Mouse (Mus musculus) right cerebral cortex, postnatal 10 days (tissue): ENCODE measurements at regions not wholly inside any gene's neighbourhood (a gene's known extent, or its start where the extent isn't known, plus 50 kb on each side); places are given as distances from the start of the nearest gene placed in this dataset.

Source experiments
- DNase-seq, 2 experiments: peaks; one replicate each; pipeline ENCODE4 v3.0.0; 2021; ENCODE audit warnings: low spot score in 2 of 2

GRCm38 (mm10) chr10:24357636-24358035 is 134.3 kb downstream of the Moxd1 start:
- DNase-seq: no peak

GRCm38 (mm10) chr10:24361424-24361823 is 138.1 kb downstream of the Moxd1 start:
- DNase-seq: no peak

- no peak for DNase-seq
These were observed 142.1 kb downstream of the Moxd1 start for GRCm38 (mm10) chr10:24365369-24365768.

GRCm38 (mm10) chr10:24367010-24367409 is 143.7 kb downstream of the Moxd1 start:
- no peak for DNase-seq

GRCm38 (mm10) chr10:24373957-24374356 is 150.6 kb downstream of the Moxd1 start:
- DNase-seq: no peak

GRCm38 (mm10) chr10:24379291-24379690 is 156.0 kb downstream of the Moxd1 start:
- DNase-seq: no peak

- DNase-seq: no peak
These were observed 157.4 kb downstream of the Moxd1 start for GRCm38 (mm10) chr10:24380478-24381273.

- DNase-seq: peak in 1 of 2 experiments; percentile 51
These were observed 158.6 kb downstream of the Moxd1 start for GRCm38 (mm10) chr10:24381917-24382316.

GRCm38 (mm10) chr10:24384061-24384460 is 160.7 kb downstream of the Moxd1 start:
- no peak for DNase-seq

- DNase-seq: no peak
These were observed 164.9 kb downstream of the Moxd1 start for GRCm38 (mm10) chr10:24388229-24388628.

GRCm38 (mm10) chr10:24391039-24391438 is 167.7 kb downstream of the Moxd1 start:
- no peak for DNase-seq

GRCm38 (mm10) chr10:24392066-24392465 is 168.7 kb downstream of the Moxd1 start:
- DNase-seq: no peak

- no peak for DNase-seq
These were observed 172.9 kb downstream of the Moxd1 start for GRCm38 (mm10) chr10:24395999-24396784.

- no peak for DNase-seq
These were observed 173.8 kb downstream of the Moxd1 start for GRCm38 (mm10) chr10:24397125-24397524.

- DNase-seq: no peak
These were observed 181.5 kb downstream of the Moxd1 start for GRCm38 (mm10) chr10:24404851-24405250.

- DNase-seq: no peak
These were observed 183.6 kb downstream of the Moxd1 start for GRCm38 (mm10) chr10:24406953-24407352.

- no peak for DNase-seq
These were observed 184.3 kb downstream of the Moxd1 start for GRCm38 (mm10) chr10:24407411-24408227.

- no peak for DNase-seq
These were observed 185.3 kb upstream of the Ccn2 start for GRCm38 (mm10) chr10:24409976-24410375.

- no peak for DNase-seq
These were observed 184.4 kb upstream of the Ccn2 start for GRCm38 (mm10) chr10:24410885-24411284.

GRCm38 (mm10) chr10:24422498-24423160 is 172.6 kb upstream of the Ccn2 start:
- DNase-seq: no peak

- peak in 1 of 2 experiments; percentile 27 for DNase-seq
These were observed 161.4 kb upstream of the Ccn2 start for GRCm38 (mm10) chr10:24433737-24434367.
